Mouse (Mus musculus) forebrain, embryonic 14.5 days (tissue): ENCODE measurements around the gene Tsc22d1. TPM values are rescaled to one million over a fixed set of nuclear protein-coding genes. Genes with fewer than 3 reads are reported as not detected.

Experiments
- ATAC-seq: fragments of 200-750 bp; cut with Nextera tagmentation; 2 replicates; pipeline ENCODE4 v1.8.0; 2017; ENCODE audit warnings: mild to moderate bottlenecking, moderate library complexity
- DNase-seq: peaks from one replicate; pipeline ENCODE4 v3.0.0-alpha.2; 2015; ENCODE audit warnings: low spot score
- H3K27ac ChIP-seq: fragments of 300-500 bp; sonication (generic); 2 replicates; pipeline ENCODE4 v1.5.1; 2014; ENCODE audit warnings: low read depth, mild to moderate bottlenecking, control low read depth, low read length, moderate library complexity
- H3K27me3 ChIP-seq: fragments of 300-500 bp; sonication (generic); replicated peaks from 2 replicates; pipeline ENCODE4 v1.6.1; 2014; ENCODE audit warnings: low read length, control low read depth, mixed read lengths; ENCODE audit not compliant: control insufficient read depth, insufficient read depth
- H3K36me3 ChIP-seq: fragments of 300-500 bp; sonication (generic); 2 replicates; pipeline ENCODE4 v1.6.1; 2014; ENCODE audit warnings: low read length, control low read depth; ENCODE audit not compliant: control insufficient read depth, insufficient read depth
- H3K4me1 ChIP-seq: fragments of 300-500 bp; sonication (generic); 2 replicates; pipeline ENCODE4 v1.6.1; 2014; ENCODE audit warnings: antibody characterized with exemption, low read length, control low read depth; ENCODE audit not compliant: control insufficient read depth, insufficient read depth
- H3K4me2 ChIP-seq: fragments of 300-500 bp; sonication (generic); 2 replicates; pipeline ENCODE4 v1.6.1; 2014; ENCODE audit warnings: mild to moderate bottlenecking, control low read depth, low read length
- H3K4me3 ChIP-seq: fragments of 300-500 bp; sonication (generic); 2 replicates; pipeline ENCODE4 v1.5.1; 2014; ENCODE audit warnings: low read depth, low read length, control low read depth
- H3K9ac ChIP-seq: fragments of 300-500 bp; sonication (generic); 2 replicates; pipeline ENCODE4 v1.6.1; 2014; ENCODE audit warnings: mild to moderate bottlenecking, low read length, control low read depth, moderate library complexity
- H3K9me3 ChIP-seq: fragments of 300-500 bp; sonication (generic); replicated peaks from 2 replicates; pipeline ENCODE4 v1.6.1; 2016; ENCODE audit warnings: low read length, control low read depth, mixed read lengths; ENCODE audit not compliant: control insufficient read depth
- WGBS: fragments of 180-500 bp; shearing (Covaris S2); extraction: QIAGEN DNeasy Blood & Tissue Kit; methylation state at CpG from one replicate; pipeline ENCODE4 v1.1.7; 2014; 5-methylcytosine and 5-hydroxymethylcytosine counted together
- polyA plus RNA-seq: library from polyadenylated mRNA; unstranded; fragments of >200 nt; fragmentation: Nextera tagmentation; extraction: Ambion mirVana; gene quantifications from 2 replicates; pipeline ENCODE4 v1.2.1, GENCODE M21; 2014

Gene Tsc22d1
- polyA plus RNA-seq, 1 experiment from 2014 or later, result 854 TPM

GRCm38 (mm10) chr14:76454673-76455072, 39.9 kb downstream of the Tsc22d1 start:
- no peak overlapping the region for H3K4me2 ChIP-seq
- ATAC-seq (peak; percentile 38; the same call in 1 of the 2 replicates), DNase-seq (peak; percentile 64)
- 51% methylated on average over 5 of the region's 5 CpGs for WGBS
- no peak overlapping the region for H3K27ac ChIP-seq
- no peak overlapping the region for H3K4me3 ChIP-seq
- no peaks in the 10 kb centered on the region for H3K27me3 ChIP-seq
- H3K9me3 ChIP-seq, result no peaks in the 10 kb centered on the region
- H3K36me3 ChIP-seq, result 0 out of 2 replicates have a peak, but pooled peaks cover 13% of the 10 kb centered on the region
- peaks cover 10% of the 10 kb centered on the region for H3K4me1 ChIP-seq
- no peak overlapping the region for H3K9ac ChIP-seq

GRCm38 (mm10) chr14:76455159-76455558, 40.4 kb downstream of the Tsc22d1 start:
- ATAC-seq (no peak), DNase-seq (no peak)
- H3K4me3 ChIP-seq, result no peak overlapping the region
- H3K27ac ChIP-seq, result no peak overlapping the region
- no peaks in the 10 kb centered on the region for H3K27me3 ChIP-seq
- H3K36me3 ChIP-seq, result 0 out of 2 replicates have a peak, but pooled peaks cover 10% of the 10 kb centered on the region
- H3K4me1 ChIP-seq, result peaks cover 10% of the 10 kb centered on the region
- 79% methylated on average over 7 of the region's 7 CpGs for WGBS
- no peak overlapping the region for H3K9ac ChIP-seq
- no peak overlapping the region for H3K4me2 ChIP-seq
- H3K9me3 ChIP-seq, result no peaks in the 10 kb centered on the region

GRCm38 (mm10) chr14:76457696-76458095, 42.9 kb downstream of the Tsc22d1 start:
- DNase-seq (no peak), ATAC-seq (no peak)
- Histone ChIP-seq H3K36me3 (peaks cover 15% of the 10 kb centered on the region; the same call in 1 of the 2 replicates), H3K9me3 (no peaks in the 10 kb centered on the region), H3K27ac (no peak overlapping the region), H3K4me1 (peaks cover 6% of the 10 kb centered on the region), H3K9ac (no peak overlapping the region), H3K4me2 (no peak overlapping the region), H3K4me3 (no peak overlapping the region), H3K27me3 (no peaks in the 10 kb centered on the region)
- 91% methylated on average over 3 of the region's 3 CpGs for WGBS

- Histone ChIP-seq H3K36me3 (peaks cover 15% of the 10 kb centered on the region; the same call in 1 of the 2 replicates), H3K9me3 (no peaks in the 10 kb centered on the region), H3K27me3 (no peaks in the 10 kb centered on the region), H3K4me1 (peaks cover 4% of the 10 kb centered on the region), H3K27ac (no peak overlapping the region), H3K9ac (no peak overlapping the region), H3K4me2 (no peak overlapping the region), H3K4me3 (no peak overlapping the region)
- 86% methylated on average over 7 of the region's 7 CpGs for WGBS
- DNase-seq, result no peak
- no peak for ATAC-seq
These were observed 45.4 kb downstream of the Tsc22d1 start for GRCm38 (mm10) chr14:76460181-76460580.

- Histone ChIP-seq H3K9ac (no peak overlapping the region), H3K4me3 (no peak overlapping the region), H3K36me3 (peaks cover 15% of the 10 kb centered on the region; the same call in 1 of the 2 replicates), H3K4me1 (peaks cover 8% of the 10 kb centered on the region), H3K27ac (no peak overlapping the region), H3K9me3 (no peaks in the 10 kb centered on the region), H3K27me3 (no peaks in the 10 kb centered on the region), H3K4me2 (no peak overlapping the region)
- DNase-seq, result no peak
- 83% methylated on average over 10 of the region's 10 CpGs for WGBS
- ATAC-seq, result no peak
These were observed 46.5 kb downstream of the Tsc22d1 start for GRCm38 (mm10) chr14:76461182-76461775.

- Histone ChIP-seq H3K27me3 (no peaks in the 10 kb centered on the region), H3K4me1 (peaks cover 10% of the 10 kb centered on the region), H3K27ac (no peak overlapping the region), H3K4me3 (no peak overlapping the region), H3K9ac (no peak overlapping the region), H3K36me3 (peaks cover 15% of the 10 kb centered on the region; the same call in 1 of the 2 replicates), H3K4me2 (no peak overlapping the region), H3K9me3 (no peaks in the 10 kb centered on the region)
- ATAC-seq (no peak), DNase-seq (no peak)
- 92% methylated on average over 4 of the region's 4 CpGs for WGBS
These were observed 48.8 kb downstream of the Tsc22d1 start for GRCm38 (mm10) chr14:76463414-76464098.

- H3K9ac ChIP-seq, result no peak overlapping the region
- no peak for DNase-seq
These were observed 50.2 kb downstream of the Tsc22d1 start for GRCm38 (mm10) chr14:76464967-76465366.

GRCm38 (mm10) chr14:76466641-76467323, 52.0 kb downstream of the Tsc22d1 start:
- no peaks in the 10 kb centered on the region for H3K27me3 ChIP-seq
- DNase-seq (peak; percentile 87), ATAC-seq (peak; percentile 85)
- H3K9me3 ChIP-seq, result no peaks in the 10 kb centered on the region
- H3K36me3 ChIP-seq, result peaks cover 5% of the 10 kb centered on the region; the same call in 1 of the 2 replicates
- 29% methylated on average over 18 of the region's 18 CpGs for WGBS
- no peak overlapping the region for H3K27ac ChIP-seq
- H3K4me1 ChIP-seq, result peaks cover 10% of the 10 kb centered on the region
- no peak overlapping the region for H3K4me3 ChIP-seq
- no peak overlapping the region for H3K9ac ChIP-seq
- no peak overlapping the region for H3K4me2 ChIP-seq

More at GRCm38 (mm10) chr14:76464967-76465366, 50.2 kb downstream of the Tsc22d1 start:
- Histone ChIP-seq H3K4me3 (no peak overlapping the region), H3K27me3 (no peaks in the 10 kb centered on the region), H3K4me1 (peaks cover 10% of the 10 kb centered on the region), H3K27ac (no peak overlapping the region), H3K9me3 (no peaks in the 10 kb centered on the region), H3K4me2 (no peak overlapping the region), H3K36me3 (peaks cover 15% of the 10 kb centered on the region; the same call in 1 of the 2 replicates)
- WGBS, result 66% methylated on average over 3 of the region's 3 CpGs
- no peak for ATAC-seq
